11 mouse cellular contexts compared by ENCODE assay signal in genomic region chr19:25506616-25507015, GRCm38 (mm10). TPM values are rescaled to one million over a fixed set of nuclear protein-coding genes. Genes with fewer than 3 reads are reported as not detected.
DNase-seq lines count a peak whose midpoint lies in the region; ATAC-seq lines count a peak whose summit lies in the region.
"Had no signal": no experiment of that assay in that cellular context is flagged by ENCODE, and none has a peak within 500 bp of the region (broad histone marks: within the 10 kb centered on the region; RNA-seq: fewer than 3 reads in every experiment).

No protein-coding gene starts in this region.

- peak overlapping the region; percentile 36 for H3K4me3 ChIP-seq in kidney, embryonic 15.5 days (replicated peaks)
- H3K4me3 ChIP-seq in embryonic facial prominence, embryonic 15.5 days (replicated peaks): peak overlapping the region; percentile 38
- H3K4me3 ChIP-seq in intestine, embryonic 16.5 days (ENCODE audit: low read length): peak overlapping the region; percentile 37
- no peak overlapping the region for H3K4me3 ChIP-seq in neural tube, embryonic 14.5 days (ENCODE audit: low read depth, low read length)

- peaks cover 17% of the 10 kb centered on the region for H3K4me1 ChIP-seq in kidney, embryonic 15.5 days
- peaks cover 18% of the 10 kb centered on the region for H3K4me1 ChIP-seq in embryonic facial prominence, embryonic 15.5 days
- peaks cover 14% of the 10 kb centered on the region for H3K4me1 ChIP-seq in intestine, embryonic 16.5 days (ENCODE audit: control insufficient read depth, insufficient read depth, low read length)
- peaks cover 5% of the 10 kb centered on the region; the same call in 1 of the 2 replicates for H3K4me1 ChIP-seq in neural tube, embryonic 14.5 days (ENCODE audit: control insufficient read depth, insufficient read depth, low read length)

- no peak overlapping the region for H3K27ac ChIP-seq in kidney, embryonic 15.5 days
- H3K27ac ChIP-seq in embryonic facial prominence, embryonic 15.5 days (replicated peaks): no peak overlapping the region
- no peak overlapping the region for H3K27ac ChIP-seq in intestine, embryonic 16.5 days (ENCODE audit: low read length)
- no peak overlapping the region for H3K27ac ChIP-seq in neural tube, embryonic 14.5 days (ENCODE audit: low read depth, low read length)

- WGBS in kidney, embryonic 15.5 days: 3% methylated on average over 23 of the region's 23 CpGs
- WGBS in embryonic facial prominence, embryonic 15.5 days: 1% methylated on average over 23 of the region's 23 CpGs
- 1% methylated on average over 23 of the region's 23 CpGs for WGBS in intestine, embryonic 16.5 days
- WGBS in neural tube, embryonic 14.5 days: 2% methylated on average over 23 of the region's 23 CpGs

- no peaks in the 10 kb centered on the region for H3K36me3 ChIP-seq in kidney, embryonic 15.5 days
- H3K36me3 ChIP-seq in embryonic facial prominence, embryonic 15.5 days: no peaks in the 10 kb centered on the region
- no peaks in the 10 kb centered on the region for H3K36me3 ChIP-seq in intestine, embryonic 16.5 days (ENCODE audit: control insufficient read depth, insufficient read depth, low read length)
- H3K36me3 ChIP-seq in neural tube, embryonic 14.5 days (ENCODE audit: control insufficient read depth, insufficient read depth, low read length): no peaks in the 10 kb centered on the region
- H3K36me3 ChIP-seq: G1E had no signal

- peaks cover 87% of the 10 kb centered on the region for H3K27me3 ChIP-seq in kidney, embryonic 15.5 days
- peaks cover 75% of the 10 kb centered on the region for H3K27me3 ChIP-seq in embryonic facial prominence, embryonic 15.5 days
- H3K27me3 ChIP-seq in intestine, embryonic 16.5 days (replicated peaks; ENCODE audit: control insufficient read depth, insufficient read depth, low read length): peaks cover 47% of the 10 kb centered on the region
- peaks cover 50% of the 10 kb centered on the region for H3K27me3 ChIP-seq in neural tube, embryonic 14.5 days (ENCODE audit: control insufficient read depth, insufficient read depth, low read length)

- DNase-seq in kidney, postnatal 10 days: no peak
- DNase-seq in cerebellum, postnatal 25 days: no peak
- no peak for DNase-seq in urinary bladder, postnatal 25 days (ENCODE audit: low spot score)
- DNase-seq in thymus, adult 18-20 months: no peak
- DNase-seq: right cerebral cortex, postnatal 14 days had no signal

- no peak overlapping the region for H3K9ac ChIP-seq in kidney, embryonic 15.5 days
- no peak overlapping the region for H3K9ac ChIP-seq in embryonic facial prominence, embryonic 15.5 days
- no peak overlapping the region for H3K9ac ChIP-seq in intestine, embryonic 16.5 days (ENCODE audit: low read depth, low read length)
- no peak overlapping the region for H3K9ac ChIP-seq in neural tube, embryonic 14.5 days (replicated peaks; ENCODE audit: low read depth, low read length)

- H3K9me3 ChIP-seq in kidney, embryonic 15.5 days (replicated peaks): no peaks in the 10 kb centered on the region; the same call in 1 of the 2 replicates
- 0 out of 2 replicates have a peak, but pooled peaks cover 5% of the 10 kb centered on the region for H3K9me3 ChIP-seq in embryonic facial prominence, embryonic 15.5 days (replicated peaks)
- no peaks in the 10 kb centered on the region for H3K9me3 ChIP-seq in intestine, embryonic 16.5 days (ENCODE audit: control insufficient read depth, low read length)
- no peaks in the 10 kb centered on the region for H3K9me3 ChIP-seq in neural tube, embryonic 14.5 days (ENCODE audit: control insufficient read depth, low read length)

- peak overlapping the region; percentile 59 for H3K4me2 ChIP-seq in kidney, embryonic 15.5 days
- peak overlapping the region; percentile 52 for H3K4me2 ChIP-seq in embryonic facial prominence, embryonic 15.5 days (replicated peaks)
- H3K4me2 ChIP-seq in intestine, embryonic 16.5 days (ENCODE audit: low read depth, low read length): peak overlapping the region; percentile 48
- 0 out of 2 replicates have a peak overlapping the region, but pooled peaks have one; percentile 23 for H3K4me2 ChIP-seq in neural tube, embryonic 14.5 days (ENCODE audit: low read depth, low read length)

- ATAC-seq in kidney, embryonic 15.5 days (replicated peaks; ENCODE audit: low FRiP score): no peak
- ATAC-seq in embryonic facial prominence, embryonic 15.5 days (ENCODE audit: insufficient number of reproducible peaks, low FRiP score, low TSS enrichment, low read depth): no peak
- no peak for ATAC-seq in intestine, embryonic 16.5 days
- ATAC-seq in neural tube, embryonic 14.5 days (ENCODE audit: low read depth): no peak

RNA-seq across cellular contexts. Expression of gene Dmrt1, which starts 1.2 kb away (rescaled TPM):
- not detected in 2 replicates for polyA plus RNA-seq in kidney, embryonic 15.5 days (2015; fragmentation: Nextera tagmentation; extraction: Ambion mirVana)
- polyA plus RNA-seq in embryonic facial prominence, embryonic 15.5 days (2015; fragmentation: Nextera tagmentation; extraction: Ambion mirVana): 0.18 and 0.33 TPM in 2 replicates
- not detected in 2 replicates for polyA plus RNA-seq in intestine, embryonic 16.5 days (2015; fragmentation: Nextera tagmentation; extraction: Ambion mirVana)
- 0.26 TPM in 1 of 2 replicates, not detected in the other for polyA plus RNA-seq in neural tube, embryonic 14.5 days (2014; fragmentation: Nextera tagmentation; extraction: Ambion mirVana)
- polyA plus RNA-seq: G1E; liver, adult 2 months had no signal
